Mouse (Mus musculus) neural tube, embryonic 14.5 days (tissue): ENCODE data around the gene Zfp652. TPM values are rescaled to one million over a fixed set of nuclear protein-coding genes. Genes with fewer than 3 reads are reported as not detected.

Source experiments
- ATAC-seq: fragments of 200-750 bp; cut with Nextera tagmentation; 2 replicates; pipeline ENCODE4 v1.8.0; 2017; ENCODE audit warnings: low read depth, mild to moderate bottlenecking, moderate TSS enrichment, moderate library complexity
- H3K27ac ChIP-seq: fragments of 300-500 bp; sonication (generic); 2 replicates; pipeline ENCODE4 v1.5.1; 2014; ENCODE audit warnings: low read depth, mild to moderate bottlenecking, control low read depth, low read length, moderate library complexity, mixed read lengths
- H3K27me3 ChIP-seq: fragments of 300-500 bp; sonication (generic); 2 replicates; pipeline ENCODE4 v1.6.1; 2014; ENCODE audit warnings: low read length; ENCODE audit not compliant: control insufficient read depth, insufficient read depth
- H3K36me3 ChIP-seq: fragments of 300-500 bp; sonication (generic); 2 replicates; pipeline ENCODE4 v1.6.1; 2014; ENCODE audit warnings: low read length, mixed read lengths; ENCODE audit not compliant: control insufficient read depth, insufficient read depth
- H3K4me1 ChIP-seq: fragments of 300-500 bp; sonication (generic); 2 replicates; pipeline ENCODE4 v1.6.1; 2014; ENCODE audit warnings: low read length; ENCODE audit not compliant: control insufficient read depth, insufficient read depth
- H3K4me2 ChIP-seq: fragments of 300-500 bp; sonication (generic); 2 replicates; pipeline ENCODE4 v1.6.1; 2014; ENCODE audit warnings: mild to moderate bottlenecking, low read depth, low read length, control low read depth
- H3K4me3 ChIP-seq: fragments of 300-500 bp; sonication (generic); 2 replicates; pipeline ENCODE4 v1.5.1; 2014; ENCODE audit warnings: low read depth, low read length, control low read depth, mixed read lengths
- H3K9ac ChIP-seq: fragments of 300-500 bp; sonication (generic); replicated peaks from 2 replicates; pipeline ENCODE4 v1.6.1; 2014; ENCODE audit warnings: low read depth, mild to moderate bottlenecking, control low read depth, low read length, mixed read lengths
- H3K9me3 ChIP-seq: fragments of 300-500 bp; sonication (generic); 2 replicates; pipeline ENCODE4 v1.6.1; 2016; ENCODE audit warnings: low read length; ENCODE audit not compliant: control insufficient read depth
- WGBS: fragments of 180-500 bp; shearing (Covaris S2); extraction: QIAGEN DNeasy Blood & Tissue Kit; methylation state at CpG from one replicate; pipeline ENCODE4 v1.1.7; 2014; 5-methylcytosine and 5-hydroxymethylcytosine counted together
- polyA plus RNA-seq: library from polyadenylated mRNA; unstranded; fragments of >200 nt; fragmentation: Nextera tagmentation; extraction: Ambion mirVana; gene quantifications from 2 replicates; pipeline ENCODE4 v1.2.1, GENCODE M21; 2014

The Zfp652 gene
- polyA plus RNA-seq, 1 experiment from 2014 or later = 12.9 TPM

- no peak for ATAC-seq
- no peaks in the 10 kb centered on the region for H3K27me3 ChIP-seq
- H3K4me3 ChIP-seq = no peak overlapping the region
- no peak overlapping the region for H3K9ac ChIP-seq
- H3K4me1 ChIP-seq = 0 out of 2 replicates have a peak, but pooled peaks cover 6% of the 10 kb centered on the region
- H3K27ac ChIP-seq = no peak overlapping the region
- H3K4me2 ChIP-seq = no peak overlapping the region
- H3K36me3 ChIP-seq = no peaks in the 10 kb centered on the region
- no peaks in the 10 kb centered on the region for H3K9me3 ChIP-seq
- 75% methylated on average over 5 of the region's 5 CpGs for WGBS
Observed at GRCm38 (mm10) chr11:95795582-95795981, 83.1 kb downstream of the Zfp652 start.

DNA sequence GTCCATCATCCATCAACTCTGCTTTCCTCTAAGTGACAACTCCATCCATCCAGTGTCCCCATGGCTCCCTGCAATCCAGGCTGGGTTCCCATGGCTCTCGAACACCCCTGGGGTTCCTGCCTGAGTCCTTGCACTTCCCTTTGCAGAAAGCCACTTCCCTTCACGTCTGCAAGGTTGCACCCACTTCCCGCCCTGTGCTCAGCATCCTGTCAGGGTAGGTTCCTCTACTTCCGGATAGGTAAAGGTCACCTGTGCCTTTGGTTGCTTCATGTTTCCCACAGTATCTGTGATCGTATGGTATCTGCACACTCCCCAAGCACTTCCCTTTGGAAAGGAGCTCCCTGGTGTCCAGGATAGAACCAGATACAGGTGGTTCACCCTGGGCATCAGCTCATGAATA, 92.5 kb downstream of the Zfp652 start:
- WGBS = 76% methylated on average over 5 of the region's 5 CpGs

DNA sequence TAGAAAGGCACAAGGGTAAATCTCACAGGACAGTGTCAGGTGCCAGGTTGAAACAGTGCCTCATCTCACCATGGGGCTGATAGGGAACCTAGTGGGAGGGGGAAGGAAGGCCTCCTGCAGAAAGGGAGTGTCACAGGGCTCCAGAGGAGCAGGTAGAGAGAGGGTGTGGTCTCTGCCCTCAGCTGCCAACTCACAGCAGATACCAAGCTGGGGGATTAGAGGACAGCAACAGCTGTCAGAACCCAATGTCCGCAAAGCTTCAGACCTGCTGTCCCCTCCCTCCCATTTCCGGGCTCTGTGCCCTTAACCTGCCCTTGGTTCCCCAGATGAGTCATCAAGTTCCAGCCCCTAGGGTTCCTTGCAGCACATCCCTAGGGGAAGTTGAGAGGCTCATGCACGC, 93.1 kb downstream of the Zfp652 start:
- Histone ChIP-seq H3K4me3 (no peak overlapping the region), H3K4me1 (no peaks in the 10 kb centered on the region), H3K36me3 (no peaks in the 10 kb centered on the region), H3K9me3 (no peaks in the 10 kb centered on the region), H3K27me3 (no peaks in the 10 kb centered on the region), H3K9ac (no peak overlapping the region), H3K4me2 (no peak overlapping the region), H3K27ac (no peak overlapping the region)
- no peak for ATAC-seq
- 51% methylated on average over 3 of the region's 3 CpGs for WGBS

More for the DNA sequence above, 92.5 kb downstream of the Zfp652 start:
- H3K36me3 ChIP-seq = no peaks in the 10 kb centered on the region
- no peak overlapping the region for H3K4me2 ChIP-seq
- no peak for ATAC-seq
- H3K4me1 ChIP-seq = no peaks in the 10 kb centered on the region
- no peaks in the 10 kb centered on the region for H3K27me3 ChIP-seq
- H3K9me3 ChIP-seq = no peaks in the 10 kb centered on the region
- H3K9ac ChIP-seq = no peak overlapping the region
- no peak overlapping the region for H3K4me3 ChIP-seq
- no peak overlapping the region for H3K27ac ChIP-seq

GRCm38 (mm10) chr11:95807884-95808283, 95.4 kb downstream of the Zfp652 start:
- WGBS = 95% methylated on average over 5 of the region's 5 CpGs
- Histone ChIP-seq H3K27me3 (no peaks in the 10 kb centered on the region), H3K27ac (no peak overlapping the region), H3K4me1 (no peaks in the 10 kb centered on the region), H3K4me2 (no peak overlapping the region), H3K9ac (no peak overlapping the region), H3K9me3 (no peaks in the 10 kb centered on the region), H3K36me3 (no peaks in the 10 kb centered on the region), H3K4me3 (no peak overlapping the region)
- ATAC-seq = no peak

- WGBS = 77% methylated on average over 5 of the region's 5 CpGs
Observed at GRCm38 (mm10) chr11:95808448-95809011, 96.1 kb downstream of the Zfp652 start.

DNA sequence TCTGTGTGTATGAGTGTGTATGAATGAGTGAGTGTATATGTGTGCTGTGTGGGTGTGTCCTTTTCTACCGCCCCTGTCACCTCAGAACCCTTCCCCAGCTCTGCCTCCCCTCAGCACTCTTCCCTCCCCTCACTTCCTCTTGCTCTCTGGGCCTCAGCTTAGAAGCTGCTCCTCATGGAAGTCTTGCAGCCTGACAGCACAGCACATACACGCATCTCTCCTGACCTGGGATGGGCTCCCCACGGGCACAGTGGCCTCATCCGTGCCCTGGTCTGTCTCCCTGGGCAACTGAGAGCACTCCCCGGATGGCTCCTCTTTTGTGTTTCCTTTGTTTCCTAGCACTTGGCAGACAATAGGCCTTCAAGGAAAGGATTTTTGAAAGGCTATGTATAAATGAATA, 97.1 kb downstream of the Zfp652 start:
- Histone ChIP-seq H3K36me3 (no peaks in the 10 kb centered on the region), H3K4me3 (no peak overlapping the region), H3K4me1 (no peaks in the 10 kb centered on the region), H3K9me3 (no peaks in the 10 kb centered on the region), H3K27me3 (no peaks in the 10 kb centered on the region), H3K4me2 (no peak overlapping the region), H3K9ac (no peak overlapping the region), H3K27ac (no peak overlapping the region)
- 16% methylated on average over 5 of the region's 5 CpGs for WGBS
- no peak for ATAC-seq

More at GRCm38 (mm10) chr11:95808448-95809011, 96.1 kb downstream of the Zfp652 start:
- Histone ChIP-seq H3K4me1 (no peaks in the 10 kb centered on the region), H3K9ac (no peak overlapping the region), H3K4me3 (no peak overlapping the region), H3K9me3 (no peaks in the 10 kb centered on the region), H3K36me3 (no peaks in the 10 kb centered on the region), H3K27me3 (no peaks in the 10 kb centered on the region), H3K4me2 (no peak overlapping the region), H3K27ac (no peak overlapping the region)
- ATAC-seq = no peak

GRCm38 (mm10) chr11:95810828-95811227, 98.4 kb downstream of the Zfp652 start:
- Histone ChIP-seq H3K9ac (no peak overlapping the region), H3K4me3 (no peak overlapping the region), H3K4me2 (no peak overlapping the region), H3K27me3 (no peaks in the 10 kb centered on the region), H3K4me1 (no peaks in the 10 kb centered on the region), H3K36me3 (no peaks in the 10 kb centered on the region), H3K9me3 (no peaks in the 10 kb centered on the region), H3K27ac (no peak overlapping the region)
- no peak for ATAC-seq
- WGBS = 59% methylated on average over 7 of the region's 7 CpGs

DNA sequence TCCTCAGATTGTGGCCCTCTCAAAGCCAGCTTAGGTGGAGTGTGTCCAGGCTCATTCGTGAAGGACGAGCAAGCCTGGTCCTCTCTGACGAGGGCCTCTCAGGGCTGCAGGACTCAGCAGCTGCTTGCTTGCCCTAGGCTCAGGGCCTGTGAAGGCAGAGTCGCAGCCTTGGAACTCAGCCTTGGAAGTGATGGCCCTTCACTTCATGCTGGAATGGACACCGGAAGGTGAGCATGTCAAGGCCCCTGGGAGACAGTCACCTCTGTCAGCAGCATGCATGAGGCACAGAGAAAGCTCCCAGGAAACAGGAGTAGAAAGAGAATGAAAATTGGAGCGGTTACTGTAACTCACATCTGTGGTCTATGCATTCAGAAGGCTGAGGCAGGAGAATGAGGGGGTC, 99.3 kb downstream of the Zfp652 start:
- H3K27ac ChIP-seq = no peak overlapping the region
- no peaks in the 10 kb centered on the region for H3K27me3 ChIP-seq
- ATAC-seq = no peak
- no peaks in the 10 kb centered on the region for H3K4me1 ChIP-seq
- H3K9me3 ChIP-seq = no peaks in the 10 kb centered on the region
- H3K4me3 ChIP-seq = no peak overlapping the region
- H3K4me2 ChIP-seq = no peak overlapping the region
- H3K9ac ChIP-seq = no peak overlapping the region
- WGBS = 79% methylated on average over 6 of the region's 6 CpGs
- H3K36me3 ChIP-seq = no peaks in the 10 kb centered on the region

- H3K4me2 ChIP-seq = no peak overlapping the region
- ATAC-seq = no peak
- no peak overlapping the region for H3K4me3 ChIP-seq
- no peaks in the 10 kb centered on the region for H3K36me3 ChIP-seq
- H3K4me1 ChIP-seq = no peaks in the 10 kb centered on the region
- no peaks in the 10 kb centered on the region for H3K27me3 ChIP-seq
- WGBS = 49% methylated on average over 4 of the region's 4 CpGs
- H3K9ac ChIP-seq = no peak overlapping the region
- H3K27ac ChIP-seq = no peak overlapping the region
- H3K9me3 ChIP-seq = no peaks in the 10 kb centered on the region
Observed at GRCm38 (mm10) chr11:95812224-95812623, 99.8 kb downstream of the Zfp652 start.
